Mouse (Mus musculus) erythroblast, adult 5-6 weeks (primary cell): ENCODE measurements around the gene Lypla2. TPM values are rescaled to one million over a fixed set of nuclear protein-coding genes. Genes with fewer than 3 reads are reported as not detected.
"Not testable (repeated sequence)": the region's sequence is repeated elsewhere in the genome, so short reads cannot be mapped to it uniquely, and the experiment has no call there.

Experiments
- ATAC-seq: replicated peaks from 2 replicates; pipeline ENCODE4 v1.8.0; 2016; ENCODE audit warnings: moderate number of reproducible peaks, mild to moderate bottlenecking, moderate TSS enrichment, inconsistent platforms; ENCODE audit not compliant: poor library complexity, low FRiP score, severe bottlenecking
- total RNA-seq, 2 experiments: library from RNA; stranded (forward) in 1 of 2; stranded (reverse) in 1 of 2; fragments of 150-400 nt in 1 of 2; fragments of 200-764, 138-1000 nt in 1 of 2; gene quantifications; 2 replicates each; pipeline versions ENCODE4 v1.2.3 to v1.2.4; 2015 to 2017; ENCODE audit warnings: low replicate concordance in 2 of 2

The Lypla2 gene
- total RNA-seq (2015; ENCODE audit: low replicate concordance), result 14.6 and 25.2 TPM in 2 replicates
- 4.5 and 6.1 TPM in 2 replicates for total RNA-seq (2017; ENCODE audit: low replicate concordance)

DNA sequence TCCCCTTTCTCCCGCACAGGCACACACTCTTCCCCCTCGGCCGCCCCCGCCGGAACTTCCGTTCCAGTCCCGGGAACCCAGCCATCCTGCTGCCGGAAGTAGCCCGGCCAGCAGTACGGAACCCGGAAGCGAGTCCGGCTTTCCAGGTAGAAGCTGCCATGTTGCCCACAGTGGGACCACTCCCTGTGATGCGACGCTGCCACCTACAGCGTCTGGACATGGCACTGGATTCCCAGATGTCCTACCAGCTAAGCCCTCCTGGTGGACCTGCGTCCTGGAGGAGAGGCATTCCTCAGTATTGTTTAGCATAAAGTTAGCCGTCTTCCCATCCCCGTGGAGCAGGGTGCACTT lies at the start of gene Lypla2:
TSS of gene Lypla2 (minus strand) at position 71 of the 351 bp plus-strand sequence.
- peak; percentile 77 for ATAC-seq

DNA sequence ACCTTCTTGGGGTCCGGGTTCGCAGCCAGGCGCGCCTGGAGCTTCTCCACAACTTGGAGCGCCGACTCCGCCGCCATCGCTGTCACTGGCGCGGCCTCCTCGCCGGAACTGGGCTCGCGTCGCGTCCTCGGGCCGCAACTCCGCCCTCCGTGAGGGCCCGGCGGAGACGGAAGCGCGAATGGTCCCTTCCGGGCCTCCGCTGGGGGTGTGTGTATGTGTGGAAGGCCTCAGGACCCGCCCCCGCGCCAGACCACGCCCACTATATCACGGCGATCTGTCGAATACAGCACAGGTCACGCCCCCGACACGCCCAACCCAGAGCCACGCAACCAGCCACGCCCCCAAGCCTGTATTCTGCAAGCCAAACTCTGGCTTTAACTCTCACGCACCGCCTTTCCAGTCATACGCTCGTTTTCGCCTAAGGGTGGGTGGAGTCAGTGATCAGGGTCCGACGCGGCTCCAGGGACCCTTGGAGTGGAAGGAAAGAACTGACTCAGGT lies 49.2 kb upstream of the Lypla2 start, which contains the start of gene Eloa:
TSS of gene Eloa (minus strand) at position 215 of the 499 bp plus-strand sequence.
- peak; percentile 95 for ATAC-seq

DNA sequence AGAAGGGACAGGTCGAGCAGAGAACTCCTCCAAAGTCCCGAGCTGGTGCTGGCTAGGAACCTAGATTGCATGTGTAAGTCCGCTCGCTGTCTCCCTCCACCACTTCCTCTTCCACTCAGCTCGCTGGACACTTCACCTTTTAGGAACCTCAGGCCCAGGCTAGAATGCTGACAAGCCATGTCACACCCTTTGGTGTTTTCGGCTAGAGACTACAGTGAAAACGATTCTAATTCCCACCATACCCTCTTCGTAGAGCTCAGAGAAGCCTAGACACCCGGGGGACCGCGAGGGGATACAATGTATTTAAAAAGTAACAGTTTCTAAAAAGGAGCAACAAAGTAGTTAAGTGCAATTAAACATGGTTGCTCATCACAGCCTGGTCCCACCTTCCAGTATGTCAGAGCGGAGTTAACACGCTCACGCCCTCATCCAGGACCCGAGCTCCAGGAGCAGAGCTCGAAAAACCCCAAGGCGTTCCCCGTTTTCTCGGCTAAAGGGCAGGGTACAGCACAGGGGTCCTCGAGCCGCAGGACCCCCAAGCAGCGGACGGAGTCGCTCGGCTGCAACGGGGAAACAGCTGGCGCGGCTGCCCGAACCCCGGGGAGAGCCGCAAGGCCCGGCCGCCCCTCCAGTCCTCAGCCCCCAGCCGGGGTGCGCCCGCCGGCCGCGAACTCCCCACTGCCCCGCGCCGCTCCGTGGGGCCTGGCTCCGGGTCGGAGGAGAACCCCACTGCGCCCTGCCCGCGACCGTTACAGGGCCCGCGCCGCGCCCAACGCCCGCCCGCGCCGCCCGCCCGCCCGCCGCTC lies 48.5 kb upstream of the Lypla2 start:
- ATAC-seq, result peak; percentile 71

DNA sequence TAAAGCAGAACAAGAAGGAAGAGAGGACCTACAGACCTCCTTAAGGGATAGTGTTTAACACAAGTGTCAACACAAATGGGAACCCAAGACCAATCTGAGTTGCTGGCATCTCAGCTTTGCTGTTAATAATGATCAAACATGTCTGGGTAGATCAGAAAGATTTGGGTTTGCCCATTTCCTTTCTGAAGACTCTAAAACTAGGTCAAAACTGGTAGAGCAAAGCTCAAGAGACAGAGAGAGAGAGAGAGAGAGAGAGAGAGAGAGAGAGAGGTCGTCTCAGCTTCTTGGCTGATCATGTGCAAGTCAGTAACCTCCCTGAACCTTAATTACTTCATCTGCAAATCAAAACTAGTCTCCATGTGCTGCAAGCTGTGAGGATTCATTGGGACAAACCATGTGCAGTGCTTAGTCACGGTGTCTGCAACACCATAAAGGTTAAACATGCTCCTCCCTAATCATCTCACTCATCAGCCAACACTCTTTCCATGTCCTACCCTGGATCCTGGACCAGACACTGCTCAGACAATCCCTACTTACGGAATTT lies 43.7 kb upstream of the Lypla2 start:
- ATAC-seq, result no peak

DNA sequence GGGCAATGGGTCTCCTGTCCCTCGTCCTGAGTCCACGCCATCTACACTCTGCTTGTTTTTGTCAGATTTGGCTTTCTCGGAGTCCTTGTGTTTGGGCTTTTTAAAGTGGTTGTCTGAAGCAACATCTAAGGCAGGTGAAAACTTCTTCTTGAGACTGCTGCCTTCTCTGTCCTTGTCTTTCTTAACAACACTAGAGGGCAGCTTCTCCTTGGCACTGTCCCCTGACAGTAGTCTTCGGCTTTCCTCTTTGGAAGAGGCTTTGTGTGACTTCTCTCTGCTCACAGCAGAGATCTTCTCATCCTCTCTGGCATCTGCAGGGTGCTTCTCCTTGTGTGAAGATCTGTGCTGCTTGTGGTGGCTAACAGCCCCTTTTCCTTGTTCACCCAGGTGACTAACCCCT lies 38.2 kb upstream of the Lypla2 start:
- no peak for ATAC-seq

DNA sequence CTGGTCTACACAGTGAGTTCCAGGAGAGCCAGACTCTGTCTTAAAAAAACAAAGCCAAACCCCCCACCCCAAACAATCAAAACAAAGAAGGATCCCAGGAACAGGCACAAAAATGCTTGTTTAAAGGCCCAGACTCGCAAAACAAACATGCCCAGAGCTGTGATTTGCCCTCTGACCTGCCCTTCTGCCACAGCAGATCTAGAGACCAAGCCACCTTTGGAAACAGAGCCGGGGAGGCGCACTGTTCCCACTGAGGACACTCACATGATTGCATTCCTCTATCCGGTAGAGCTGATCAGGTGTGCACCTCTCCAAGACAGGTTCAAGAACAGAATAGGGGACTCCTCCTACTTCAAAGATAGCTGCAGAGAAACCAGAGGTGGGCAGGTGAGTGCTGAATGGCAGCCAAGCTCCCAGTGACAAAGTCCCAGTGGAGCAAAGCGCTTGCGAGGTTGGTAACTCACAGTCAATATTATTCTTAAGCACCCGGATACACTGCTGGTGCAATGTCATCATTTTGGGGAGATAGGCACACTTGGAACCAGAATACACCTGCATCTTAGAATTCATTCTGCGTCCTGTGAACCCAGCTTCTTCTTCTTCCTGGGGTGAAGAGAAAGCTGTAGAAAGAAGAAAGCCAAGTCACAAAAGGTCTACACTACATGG lies 36.5 kb upstream of the Lypla2 start:
- no peak for ATAC-seq

DNA sequence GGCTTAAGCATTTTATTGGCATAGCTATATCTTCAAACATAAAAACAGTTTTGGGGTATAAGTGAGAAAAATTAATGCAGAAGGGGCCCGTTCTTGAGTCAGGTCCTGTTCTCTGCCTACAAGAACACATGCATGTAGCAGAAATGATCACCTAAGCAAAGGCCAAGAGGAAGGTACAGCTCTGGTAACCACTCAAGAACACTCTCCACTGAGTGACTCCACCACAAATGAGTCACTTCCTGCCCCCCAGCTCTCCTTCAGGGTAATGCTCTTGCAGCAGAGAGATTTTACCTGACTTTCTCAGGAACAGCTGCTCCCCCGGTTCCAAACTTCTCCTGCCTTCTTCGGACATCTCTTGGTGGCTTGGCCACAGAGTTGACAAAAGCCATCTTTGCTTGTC lies 34.4 kb upstream of the Lypla2 start:
- ATAC-seq, result no peak

DNA sequence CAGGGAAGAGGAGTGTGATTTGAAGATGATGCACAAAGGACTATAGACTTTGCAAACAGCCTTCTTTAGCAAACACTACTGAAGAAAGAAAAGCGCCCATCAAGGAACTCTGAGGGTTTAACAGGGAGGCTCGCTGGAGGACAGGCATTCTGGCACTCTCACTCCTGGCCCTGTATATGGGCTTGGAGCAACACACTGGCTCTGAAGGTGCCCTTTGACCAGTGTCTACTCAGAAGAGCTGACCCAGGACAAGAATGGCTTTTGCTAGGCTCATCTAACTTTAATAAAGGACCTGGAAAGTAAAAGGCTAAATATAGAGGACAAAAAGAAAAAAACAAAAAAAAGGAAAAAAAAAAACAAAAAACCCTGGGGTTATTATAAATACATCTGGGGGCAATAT lies 32.5 kb upstream of the Lypla2 start:
- ATAC-seq, result no peak

DNA sequence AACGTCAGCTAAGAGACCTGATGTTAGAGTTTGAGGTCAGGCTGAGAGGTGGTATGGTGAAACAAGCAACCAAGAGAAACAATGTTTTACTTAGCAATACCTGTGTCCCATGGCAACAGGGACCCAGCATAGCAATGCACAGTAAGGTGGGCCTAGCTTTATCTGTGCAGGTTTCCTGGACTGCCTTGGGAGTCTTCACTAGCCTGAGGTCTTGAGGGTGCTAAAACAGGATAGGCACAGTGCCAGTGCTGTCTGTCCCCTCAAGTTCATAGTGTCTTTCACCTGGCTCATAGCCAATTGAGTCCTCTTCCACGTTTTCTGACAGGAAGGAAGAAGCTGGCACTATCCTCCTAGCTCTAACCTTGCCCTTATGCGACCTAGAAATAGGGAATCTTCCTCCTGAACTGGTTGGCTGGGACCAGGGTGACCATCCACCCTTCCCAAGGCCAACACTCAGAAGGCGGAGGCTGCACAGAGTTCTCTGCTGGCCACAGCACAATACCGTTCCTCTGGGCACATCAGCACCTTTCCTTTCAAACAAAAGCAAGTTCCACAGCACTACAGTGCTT lies 31.8 kb upstream of the Lypla2 start:
- ATAC-seq, result peak; percentile 30; the same call in 1 of the 2 replicates

DNA sequence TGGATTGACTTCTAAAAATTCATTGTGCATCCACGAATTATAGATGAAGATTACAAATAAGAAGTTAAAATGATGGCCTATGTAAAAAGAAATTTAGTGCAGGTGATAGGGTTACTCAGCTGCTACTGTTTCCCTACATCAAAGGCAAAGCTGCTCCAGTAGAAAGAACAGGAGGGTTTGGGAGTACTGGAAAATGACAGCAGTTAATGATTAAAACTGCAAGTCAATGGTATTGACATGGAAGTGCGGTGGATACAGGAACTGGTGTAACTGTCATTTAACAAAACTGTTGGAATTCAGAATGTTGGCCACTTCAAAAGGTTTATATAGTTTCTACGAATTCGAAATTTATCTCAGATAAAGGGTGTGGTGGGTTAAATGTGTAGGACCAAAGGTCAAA lies 22.7 kb upstream of the Lypla2 start:
- no peak for ATAC-seq

DNA sequence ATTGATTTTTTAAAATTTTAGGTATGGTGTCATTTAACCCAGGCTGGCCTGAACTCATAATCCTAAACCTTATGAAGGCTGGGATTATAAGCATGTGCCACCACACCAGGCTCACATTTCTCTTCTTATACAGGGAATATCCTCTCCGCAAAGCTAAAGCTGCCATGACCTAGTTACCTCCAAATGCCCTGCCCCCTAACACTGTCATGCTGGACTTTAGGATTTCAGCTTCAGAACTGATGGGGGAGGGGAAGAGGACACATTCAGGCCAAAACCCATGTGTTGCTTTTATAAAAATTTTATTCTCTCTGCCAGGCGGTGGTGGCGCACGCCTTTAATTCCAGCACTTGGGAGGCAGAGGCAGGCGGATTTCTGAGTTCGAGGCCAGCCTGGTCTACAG lies 21.5 kb upstream of the Lypla2 start:
- no peak for ATAC-seq

DNA sequence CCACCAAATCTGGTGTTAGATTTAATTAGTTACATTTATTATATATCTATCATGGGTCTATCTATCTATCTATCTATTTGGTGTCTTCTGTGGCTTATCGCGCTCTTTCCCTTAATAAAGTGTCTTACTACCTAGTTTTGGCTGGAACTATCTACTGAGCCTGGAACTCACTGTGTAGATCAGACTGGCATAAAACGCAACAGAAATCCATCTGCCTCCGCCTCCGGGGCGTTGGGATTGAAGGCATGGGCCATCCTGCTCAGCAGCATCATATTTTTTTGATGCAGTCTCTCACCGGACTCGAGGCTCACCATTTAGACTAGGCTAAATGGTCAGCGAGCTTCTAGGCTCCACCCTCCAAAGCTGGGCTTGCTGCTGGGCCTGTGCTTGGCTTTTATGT lies 15.3 kb upstream of the Lypla2 start:
- no peak for ATAC-seq

DNA sequence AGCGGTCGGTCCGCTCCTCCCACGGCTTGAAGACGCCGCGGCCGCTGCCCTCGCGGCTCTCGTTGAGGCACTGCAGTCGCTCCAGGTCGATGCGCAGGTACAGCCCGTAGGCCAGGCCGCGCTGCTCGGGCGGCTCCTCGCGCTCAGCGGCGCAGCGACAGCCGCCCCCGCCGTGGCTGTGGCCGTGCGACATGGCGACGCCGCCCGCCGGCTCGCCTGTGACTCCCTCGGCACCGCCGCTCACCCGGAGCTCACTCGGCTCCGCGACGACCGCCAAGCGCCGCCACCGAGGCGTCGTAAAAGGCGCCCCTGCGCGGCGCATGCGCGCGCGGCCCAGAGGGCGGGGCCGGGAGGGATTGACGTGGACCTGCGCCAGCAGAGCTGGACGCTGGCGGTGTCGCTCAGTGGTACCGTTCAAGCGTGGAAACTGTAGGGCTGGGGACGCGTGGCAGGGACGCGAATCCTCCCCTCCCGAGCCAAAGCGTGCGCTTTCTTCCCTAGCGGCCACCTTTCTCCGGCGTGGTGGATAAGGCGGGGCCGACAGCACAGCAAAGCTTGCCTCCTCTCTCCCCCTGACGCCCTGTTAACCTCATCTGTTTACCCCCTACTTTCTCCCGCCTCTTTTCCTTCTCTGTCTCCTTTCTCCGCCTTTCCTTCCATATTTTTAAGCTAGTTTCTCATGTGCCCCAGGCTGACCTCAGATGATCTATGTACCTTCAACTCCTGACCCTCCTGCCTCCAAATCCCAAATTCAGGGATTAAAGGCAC lies 14.7 kb upstream of the Lypla2 start, which contains the start of gene Pithd1:
TSS of gene Pithd1 (minus strand) at position 322 of the 768 bp plus-strand sequence.
- peak; percentile 68 for ATAC-seq

DNA sequence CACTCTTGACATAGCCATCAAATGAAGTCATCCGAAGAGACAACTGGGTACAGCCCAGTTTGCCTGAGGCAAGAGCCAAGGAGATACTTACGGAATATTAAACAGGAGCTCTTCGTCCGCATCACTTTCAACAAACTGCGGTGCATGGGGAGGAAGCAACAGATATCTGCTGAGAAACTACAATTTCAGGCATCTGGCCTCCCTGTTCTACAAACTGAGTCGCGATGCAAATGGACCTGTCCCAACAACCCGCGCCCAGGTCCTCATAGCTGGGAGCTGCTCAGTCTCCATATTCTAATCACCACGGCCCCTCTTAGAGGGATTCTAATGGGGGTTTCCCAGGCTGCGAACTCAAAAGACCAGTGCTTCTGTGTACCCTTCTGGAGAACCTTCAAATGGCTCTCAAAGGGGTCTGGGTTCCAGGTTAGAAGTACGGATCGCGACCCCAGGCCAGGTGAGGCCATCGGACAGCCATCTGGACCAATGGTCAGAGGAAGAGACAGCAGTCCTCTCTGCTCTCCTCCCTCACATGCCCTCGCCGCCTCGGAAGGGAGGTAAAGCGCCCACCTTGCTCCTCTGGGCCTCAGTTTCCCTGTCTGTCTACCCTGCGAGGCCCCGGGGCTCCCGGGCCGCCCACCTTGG lies 14.0 kb upstream of the Lypla2 start:
- peak; percentile 32 for ATAC-seq

DNA sequence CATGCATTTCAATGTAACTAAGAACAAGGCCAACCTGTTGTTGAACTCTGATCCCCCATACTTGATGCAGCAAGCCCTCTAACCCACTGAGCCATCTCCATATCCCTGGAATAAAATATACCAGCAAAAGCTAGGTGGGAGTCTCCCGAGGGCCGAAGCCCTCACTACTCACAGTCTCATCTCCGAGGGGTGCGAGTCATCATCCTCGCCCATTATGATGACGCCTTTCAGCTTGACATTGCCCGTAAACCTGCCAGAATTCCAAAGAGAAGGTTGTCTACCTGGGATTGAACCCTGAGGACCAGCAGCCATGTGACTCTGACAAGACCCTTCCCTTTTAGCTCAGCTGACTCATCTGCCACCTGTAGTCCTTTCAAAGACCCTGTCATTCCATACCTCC lies 13.3 kb upstream of the Lypla2 start:
- ATAC-seq, result no peak

DNA sequence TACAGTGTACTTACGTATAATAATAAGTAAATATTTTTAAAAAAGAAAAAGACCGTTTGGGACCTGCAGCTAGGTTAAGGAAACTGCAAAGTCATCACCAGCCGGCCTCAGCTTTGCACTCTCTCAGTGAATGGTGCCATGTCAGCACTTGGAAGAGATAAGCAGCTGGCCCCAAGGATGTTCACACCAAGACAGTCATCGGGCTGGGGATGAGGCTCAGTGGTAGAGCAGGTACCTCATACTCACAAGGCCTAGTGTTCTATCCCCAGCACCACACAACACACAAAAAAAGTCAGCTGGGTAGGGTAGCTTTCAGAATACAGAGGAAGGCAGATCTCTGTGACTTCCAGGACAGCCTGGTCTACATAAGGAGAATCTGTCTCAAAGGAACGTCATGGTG lies 12.8 kb upstream of the Lypla2 start:
- ATAC-seq, result peak; percentile 88

DNA sequence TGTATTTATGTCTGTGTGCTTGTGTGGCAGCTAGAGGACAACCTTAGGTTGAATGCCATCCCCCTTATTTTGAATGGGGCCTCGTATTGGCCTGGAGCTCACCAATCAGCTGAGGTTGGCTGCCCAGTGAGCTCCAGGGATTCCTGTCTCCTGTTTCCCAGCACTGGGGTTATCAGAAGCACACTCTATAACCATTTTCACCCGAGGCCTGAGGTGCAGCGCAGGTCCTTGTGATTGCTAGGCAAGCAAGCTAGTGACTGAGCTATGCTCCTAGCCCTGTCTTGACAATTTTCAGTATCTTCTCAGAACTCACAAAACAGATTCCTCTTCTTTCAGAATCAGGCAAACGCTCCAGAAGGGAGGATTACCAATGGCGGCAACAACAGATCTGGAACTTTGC lies 12.1 kb upstream of the Lypla2 start:
- no peak for ATAC-seq

DNA sequence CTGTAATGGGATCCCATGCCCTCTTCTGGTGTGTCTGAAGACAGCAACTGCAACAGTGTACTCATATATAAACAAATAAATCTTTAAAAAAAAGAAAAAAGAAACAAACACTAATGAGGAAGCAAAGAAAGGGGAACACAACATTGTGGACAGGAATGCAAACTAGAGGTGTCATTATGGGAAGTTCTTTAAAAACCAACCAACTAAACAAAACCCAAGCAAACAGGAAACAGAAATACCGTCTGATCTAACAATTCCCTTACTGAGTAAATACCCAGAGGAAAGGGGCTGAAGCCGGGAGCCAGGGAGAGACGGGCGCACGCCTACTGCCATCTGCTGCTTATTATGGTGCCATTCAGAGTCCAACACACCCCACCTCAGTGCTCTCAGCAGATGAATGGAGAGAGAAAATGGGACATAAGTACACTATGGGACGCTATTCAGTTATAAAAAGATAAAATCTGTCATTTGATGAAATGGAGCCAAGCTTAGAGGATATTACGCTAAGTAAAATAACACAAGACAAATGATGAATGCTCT lies 9.2 kb upstream of the Lypla2 start:
- no peak for ATAC-seq

DNA sequence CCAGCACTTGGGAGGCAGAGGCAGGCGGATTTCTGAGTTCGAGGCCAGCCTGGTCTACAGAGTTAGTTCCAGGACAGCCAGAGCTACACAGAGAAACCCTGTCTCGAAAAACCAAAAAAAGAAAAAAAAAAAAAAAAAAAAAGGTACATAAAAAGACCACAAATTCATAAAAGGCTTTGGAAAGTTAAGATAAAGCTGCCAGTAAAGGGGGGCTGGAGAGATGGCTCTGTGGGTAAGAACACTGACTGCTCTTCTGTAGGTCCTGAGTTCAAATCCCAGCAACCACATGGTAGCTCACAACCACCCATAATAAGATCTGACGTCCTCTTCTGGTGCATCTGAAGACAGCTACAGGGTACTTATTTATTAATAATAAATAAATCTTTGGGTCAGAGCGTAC lies 7.8 kb upstream of the Lypla2 start:
- ATAC-seq, result not testable (repeated sequence)
